Mouse (Mus musculus) C2C12 (cell line): Measurements from ENCODE around the gene Zfp473. TPM values are rescaled to one million over a fixed set of nuclear protein-coding genes. Genes with fewer than 3 reads are reported as not detected.

ENCODE experiments used
- H3K27me3 ChIP-seq: one replicate; pipeline ENCODE4 v1.6.1; 2011; ENCODE audit not compliant: control insufficient read depth, insufficient read depth, insufficient read length
- H3K36me3 ChIP-seq: one replicate; pipeline ENCODE4 v1.6.1; 2011; ENCODE audit not compliant: control insufficient read depth, insufficient read depth
- H3K4me3 ChIP-seq: one replicate; pipeline ENCODE4 v1.5.1; 2011; ENCODE audit warnings: mild to moderate bottlenecking, control low read depth; ENCODE audit not compliant: poor library complexity, insufficient read depth, severe bottlenecking
- H3K79me2 ChIP-seq: one replicate; pipeline ENCODE4 v1.6.1; 2011; ENCODE audit not compliant: control insufficient read depth, insufficient read depth
- H3K79me3 ChIP-seq: one replicate; pipeline ENCODE4 v1.6.1; 2011; ENCODE audit warnings: low read depth, control low read depth
- H3ac ChIP-seq: one replicate; pipeline ENCODE3; 2011; ENCODE audit warnings: low read depth; ENCODE audit not compliant: control insufficient read depth, insufficient read length
- CEBPB ChIP-seq: IDR thresholded peaks from one replicate; pipeline ENCODE4 v1.6.1; 2011; ENCODE audit warnings: low read depth, mild to moderate bottlenecking, control low read depth, moderate library complexity
- CTCF ChIP-seq: IDR thresholded peaks from one replicate; pipeline ENCODE4 v1.5.1; 2011; ENCODE audit not compliant: control insufficient read depth, insufficient read depth, insufficient read length
- FOSL1 ChIP-seq: IDR thresholded peaks from one replicate; pipeline ENCODE4 v1.8.0; 2011; ENCODE audit warnings: mild to moderate bottlenecking, low read length; ENCODE audit not compliant: poor library complexity, insufficient read depth, severe bottlenecking
- MAX ChIP-seq: IDR thresholded peaks from one replicate; pipeline ENCODE4 v1.6.1; 2011; ENCODE audit warnings: mild to moderate bottlenecking, control low read depth
- MYOD1 ChIP-seq: IDR thresholded peaks from one replicate; pipeline ENCODE4 v1.6.1; 2011; ENCODE audit warnings: low read depth; ENCODE audit not compliant: control insufficient read depth, insufficient read length
- MYOG ChIP-seq: IDR thresholded peaks from one replicate; pipeline ENCODE4 v1.6.1; 2011; ENCODE audit not compliant: control insufficient read depth, insufficient read length; ENCODE audit errors: extremely low read depth
- USF1 ChIP-seq: IDR thresholded peaks from one replicate; pipeline ENCODE4 v1.6.1; 2011; ENCODE audit warnings: low read depth, mild to moderate bottlenecking, control low read depth, moderate library complexity
- polyA plus RNA-seq: library from polyadenylated mRNA; unstranded; fragments of >200 nt; fragmentation: generic; extraction: Trizol; gene quantifications from one replicate; pipeline ENCODE4 v1.2.1, GENCODE M21; 2012; ENCODE audit warnings: missing spikeins

Zfp473 gene
- polyA plus RNA-seq, 1 experiment = 0.29 TPM

GRCm38 (mm10) chr7:44728082-44728975, 22.5 kb downstream of the Zfp473 start:
- no peaks in the 10 kb centered on the region for H3K36me3 ChIP-seq
- no peaks in the 10 kb centered on the region for H3K79me3 ChIP-seq
- no peaks in the 10 kb centered on the region for H3K79me2 ChIP-seq
- H3K4me3 ChIP-seq = no peak overlapping the region
- H3K27me3 ChIP-seq = peaks cover 28% of the 10 kb centered on the region
- TF ChIP-seq CEBPB (no peak), USF1 (no peak)
- H3ac ChIP-seq = no peak overlapping the region

- Histone ChIP-seq H3K4me3 (no peak overlapping the region), H3ac (no peak overlapping the region), H3K79me2 (no peaks in the 10 kb centered on the region), H3K79me3 (no peaks in the 10 kb centered on the region), H3K36me3 (no peaks in the 10 kb centered on the region), H3K27me3 (peaks cover 28% of the 10 kb centered on the region)
- TF ChIP-seq MYOD1 = no peak
- TF ChIP-seq CEBPB = no peak
- TF ChIP-seq CTCF = no peak
- TF ChIP-seq MYOG = no peak
- no peak for TF ChIP-seq USF1
- TF ChIP-seq FOSL1 = no peak
- TF ChIP-seq MAX = no peak
Measured at GRCm38 (mm10) chr7:44727151-44727550, 23.7 kb downstream of the Zfp473 start.

GRCm38 (mm10) chr7:44726343-44726742, 24.5 kb downstream of the Zfp473 start:
- TF ChIP-seq MYOG (no peak), FOSL1 (no peak), USF1 (no peak), CEBPB (no peak), MAX (no peak), MYOD1 (no peak), CTCF (no peak)
- H3K4me3 ChIP-seq = no peak overlapping the region
- H3K27me3 ChIP-seq = peaks cover 28% of the 10 kb centered on the region

GRCm38 (mm10) chr7:44724316-44724715, 26.5 kb downstream of the Zfp473 start:
- Histone ChIP-seq H3K4me3 (no peak overlapping the region), H3K27me3 (peaks cover 26% of the 10 kb centered on the region), H3K79me3 (no peaks in the 10 kb centered on the region), H3K36me3 (no peaks in the 10 kb centered on the region), H3ac (no peak overlapping the region), H3K79me2 (no peaks in the 10 kb centered on the region)
- TF ChIP-seq MAX = no peak

More at GRCm38 (mm10) chr7:44726343-44726742, 24.5 kb downstream of the Zfp473 start:
- Histone ChIP-seq H3K79me2 (no peaks in the 10 kb centered on the region), H3K79me3 (no peaks in the 10 kb centered on the region), H3ac (no peak overlapping the region), H3K36me3 (no peaks in the 10 kb centered on the region)

- Histone ChIP-seq H3K79me3 (no peaks in the 10 kb centered on the region), H3K27me3 (peaks cover 10% of the 10 kb centered on the region), H3ac (no peak overlapping the region), H3K79me2 (no peaks in the 10 kb centered on the region), H3K36me3 (no peaks in the 10 kb centered on the region), H3K4me3 (no peak overlapping the region)
- TF ChIP-seq MYOG (no peak), CTCF (no peak), MAX (no peak), CEBPB (no peak), USF1 (no peak), MYOD1 (no peak), FOSL1 (no peak)
Measured at GRCm38 (mm10) chr7:44722058-44722457, 28.8 kb downstream of the Zfp473 start.

GRCm38 (mm10) chr7:44709881-44710280, 41.0 kb downstream of the Zfp473 start:
- Histone ChIP-seq H3K27me3 (no peaks in the 10 kb centered on the region), H3K36me3 (no peaks in the 10 kb centered on the region), H3K79me3 (no peaks in the 10 kb centered on the region), H3K79me2 (no peaks in the 10 kb centered on the region), H3K4me3 (no peak overlapping the region), H3ac (no peak overlapping the region)
- TF ChIP-seq CEBPB (no peak), MYOD1 (no peak), CTCF (no peak), USF1 (no peak), MAX (no peak), MYOG (no peak)
